Mouse (Mus musculus): ENCODE measurements around the gene Gjc3. TPM values are rescaled to one million over a fixed set of nuclear protein-coding genes. Genes with fewer than 3 reads are reported as not detected.

Gjc3 gene
- total RNA-seq (2014; fragmentation: Nextera tagmentation) = not detected in 2 replicates
- under 0.01 and 0.11 TPM in 2 replicates for total RNA-seq (2017)
- polyA plus RNA-seq (2012) = not detected in 2 replicates

- ATAC-seq (ENCODE audit: extremely low read depth, insufficient number of reproducible peaks, low FRiP score, poor library complexity, severe bottlenecking) (no peak), DNase-seq (ENCODE audit: low spot score) (no peak)
- Histone ChIP-seq H3K36me3 (replicated peaks) (no peaks in the 10 kb centered on the region), H3K9me3 (replicated peaks) (no peaks in the 10 kb centered on the region), H3K4me3 (ENCODE audit: low read depth, low read length) (no peak within 1 kb of the TSS), H3K27me3 (ENCODE audit: insufficient read depth, low read length) (no peaks in the 10 kb centered on the region), H3K4me1 (ENCODE audit: insufficient read depth, low read depth, low read length) (no peaks in the 10 kb centered on the region)
- TF ChIP-seq POLR2AphosphoS5 (IDR thresholded peaks at IDR 0.05; ENCODE audit: insufficient replicate concordance, low read depth, low read length) (no peak), CTCF (IDR thresholded peaks at IDR 0.05; ENCODE audit: low read depth, low read length) (no peak), GATA2 (IDR thresholded peaks at IDR 0.05; ENCODE audit: borderline replicate concordance, low read depth, low read length) (no peak), TAL1 (conservative IDR thresholded peaks at IDR 0.05; ENCODE audit: low read depth, low read length) (no peak), GATA1 (IDR thresholded peaks at IDR 0.05; ENCODE audit: borderline replicate concordance, low read length) (no peak)
These were observed at the start of gene Gjc3 for GRCm38 (mm10) chr5:137962945-137963344. Gjc3 (minus strand) TSS chr5:137963098.

DNA sequence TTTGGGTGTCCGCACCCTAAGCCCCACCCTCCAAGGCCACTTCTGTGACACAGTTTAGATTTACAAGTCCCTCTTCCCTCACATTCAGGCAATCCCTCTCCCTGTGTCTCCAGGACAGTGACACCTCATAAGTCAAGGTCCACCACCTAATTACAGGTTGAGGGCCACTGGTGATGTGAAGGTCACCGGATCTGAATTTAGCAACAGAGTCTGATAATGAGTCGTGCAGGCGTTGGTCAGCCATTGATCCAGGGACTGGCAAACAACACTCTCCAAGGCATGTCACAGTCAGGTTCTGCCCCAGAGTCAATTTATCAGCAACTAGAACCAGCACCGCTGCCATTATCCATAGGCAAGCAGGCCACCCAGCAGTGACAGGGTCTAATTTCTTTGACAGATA, 49.5 kb upstream of the Gjc3 start:
- DNase-seq (ENCODE audit: low spot score) = no peak
- TF ChIP-seq TAL1 (conservative IDR thresholded peaks at IDR 0.05; ENCODE audit: low read depth, low read length) = no peak
- TF ChIP-seq GATA1 (IDR thresholded peaks at IDR 0.05; ENCODE audit: borderline replicate concordance, low read length) = no peak
- no peak for TF ChIP-seq POLR2AphosphoS5 (IDR thresholded peaks at IDR 0.05; ENCODE audit: insufficient replicate concordance, low read depth, low read length)
- TF ChIP-seq CTCF (IDR thresholded peaks at IDR 0.05; ENCODE audit: low read depth, low read length) = no peak
- no peak for TF ChIP-seq GATA2 (IDR thresholded peaks at IDR 0.05; ENCODE audit: borderline replicate concordance, low read depth, low read length)
- no peak for ATAC-seq (ENCODE audit: extremely low read depth, insufficient number of reproducible peaks, low FRiP score, poor library complexity, severe bottlenecking)
- Histone ChIP-seq H3K27me3 (ENCODE audit: insufficient read depth, low read length) (no peaks in the 10 kb centered on the region), H3K9me3 (replicated peaks) (no peaks in the 10 kb centered on the region), H3K4me1 (ENCODE audit: insufficient read depth, low read depth, low read length) (no peaks in the 10 kb centered on the region), H3K36me3 (replicated peaks) (no peaks in the 10 kb centered on the region), H3K4me3 (ENCODE audit: low read depth, low read length) (no peak overlapping the region)

DNA sequence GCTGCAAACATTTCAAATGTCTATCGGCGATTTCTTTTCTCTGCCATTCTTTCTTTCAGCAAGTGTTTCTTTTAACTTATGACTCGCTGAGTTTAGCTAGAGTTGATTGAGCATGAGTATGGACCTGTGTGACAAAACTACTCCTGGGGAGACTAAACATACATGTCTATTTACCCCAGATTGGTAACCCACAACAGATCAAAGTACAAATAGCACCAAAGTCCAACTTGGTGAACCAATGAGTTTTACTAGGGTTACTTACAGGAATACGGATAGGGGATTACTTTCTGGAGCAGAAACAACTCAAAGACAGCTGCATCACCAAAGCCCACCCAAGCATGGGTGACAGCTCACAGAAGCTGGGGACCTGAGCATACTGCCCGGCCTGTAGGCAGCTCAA, 46.5 kb upstream of the Gjc3 start:
- H3K36me3 ChIP-seq (replicated peaks) = no peaks in the 10 kb centered on the region
- DNase-seq (ENCODE audit: low spot score) (no peak), ATAC-seq (ENCODE audit: extremely low read depth, insufficient number of reproducible peaks, low FRiP score, poor library complexity, severe bottlenecking) (no peak)
- H3K4me1 ChIP-seq (ENCODE audit: insufficient read depth, low read depth, low read length) = no peaks in the 10 kb centered on the region
- H3K27me3 ChIP-seq (ENCODE audit: insufficient read depth, low read length) = no peaks in the 10 kb centered on the region
- no peaks in the 10 kb centered on the region for H3K9me3 ChIP-seq (replicated peaks)
- TF ChIP-seq GATA1 (IDR thresholded peaks at IDR 0.05; ENCODE audit: borderline replicate concordance, low read length) (no peak), TAL1 (conservative IDR thresholded peaks at IDR 0.05; ENCODE audit: low read depth, low read length) (no peak), POLR2AphosphoS5 (IDR thresholded peaks at IDR 0.05; ENCODE audit: insufficient replicate concordance, low read depth, low read length) (no peak), GATA2 (IDR thresholded peaks at IDR 0.05; ENCODE audit: borderline replicate concordance, low read depth, low read length) (no peak), CTCF (IDR thresholded peaks at IDR 0.05; ENCODE audit: low read depth, low read length) (no peak)
- H3K4me3 ChIP-seq (ENCODE audit: low read depth, low read length) = no peak overlapping the region

DNA sequence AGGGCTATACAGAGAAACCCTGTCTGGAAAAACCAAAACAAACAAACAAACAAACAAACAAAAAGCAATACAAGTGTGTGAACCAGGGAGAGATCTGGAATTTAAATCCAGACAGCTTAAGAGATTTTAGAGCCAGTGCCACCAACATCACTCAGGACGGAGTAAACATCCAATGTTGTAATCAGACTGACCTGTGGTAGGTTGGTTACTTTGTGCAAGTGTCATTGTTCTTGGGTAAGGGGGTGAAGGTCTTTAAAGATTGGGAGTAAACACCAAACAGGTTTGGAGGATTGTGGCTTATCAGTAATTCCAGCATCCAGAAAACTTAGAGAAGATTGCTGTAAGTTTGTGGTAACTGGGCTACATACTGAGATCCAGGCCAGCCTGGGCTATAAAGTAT, 23.5 kb upstream of the Gjc3 start:
- TF ChIP-seq GATA2 (IDR thresholded peaks at IDR 0.05; ENCODE audit: borderline replicate concordance, low read depth, low read length) (no peak), TAL1 (conservative IDR thresholded peaks at IDR 0.05; ENCODE audit: low read depth, low read length) (no peak), POLR2AphosphoS5 (IDR thresholded peaks at IDR 0.05; ENCODE audit: insufficient replicate concordance, low read depth, low read length) (no peak), GATA1 (IDR thresholded peaks at IDR 0.05; ENCODE audit: borderline replicate concordance, low read length) (no peak), CTCF (IDR thresholded peaks at IDR 0.05; ENCODE audit: low read depth, low read length) (no peak)
- DNase-seq (ENCODE audit: low spot score) = no peak
- ATAC-seq (ENCODE audit: extremely low read depth, insufficient number of reproducible peaks, low FRiP score, poor library complexity, severe bottlenecking) = no peak
- no peaks in the 10 kb centered on the region for H3K36me3 ChIP-seq (replicated peaks)
- H3K27me3 ChIP-seq (ENCODE audit: insufficient read depth, low read length) = no peaks in the 10 kb centered on the region
- H3K4me3 ChIP-seq (ENCODE audit: low read depth, low read length) = no peak overlapping the region
- no peaks in the 10 kb centered on the region for H3K4me1 ChIP-seq (ENCODE audit: insufficient read depth, low read depth, low read length)
- H3K9me3 ChIP-seq (replicated peaks) = no peaks in the 10 kb centered on the region

- Histone ChIP-seq H3K27me3 (ENCODE audit: insufficient read depth, low read length) (no peaks in the 10 kb centered on the region), H3K4me3 (ENCODE audit: low read depth, low read length) (no peak within 1 kb of the TSS), H3K36me3 (replicated peaks) (no peaks in the 10 kb centered on the region), H3K9me3 (replicated peaks) (no peaks in the 10 kb centered on the region), H3K4me1 (ENCODE audit: insufficient read depth, low read depth, low read length) (no peaks in the 10 kb centered on the region)
- ATAC-seq (ENCODE audit: extremely low read depth, insufficient number of reproducible peaks, low FRiP score, poor library complexity, severe bottlenecking) = no peak
- no peak for DNase-seq (ENCODE audit: low spot score)
- TF ChIP-seq GATA1 (IDR thresholded peaks at IDR 0.05; ENCODE audit: borderline replicate concordance, low read length) = no peak
These were observed 18.4 kb upstream of the Gjc3 start, which contains the start of gene Azgp1 for GRCm38 (mm10) chr5:137981300-137981699. Azgp1 (plus strand) TSS chr5:137981520.

- Histone ChIP-seq H3K27me3 (ENCODE audit: insufficient read depth, low read length) (no peaks in the 10 kb centered on the region), H3K36me3 (replicated peaks) (no peaks in the 10 kb centered on the region), H3K4me3 (ENCODE audit: low read depth, low read length) (no peak overlapping the region), H3K4me1 (ENCODE audit: insufficient read depth, low read depth, low read length) (no peaks in the 10 kb centered on the region), H3K9me3 (replicated peaks) (no peaks in the 10 kb centered on the region)
- ATAC-seq (ENCODE audit: extremely low read depth, insufficient number of reproducible peaks, low FRiP score, poor library complexity, severe bottlenecking) (no peak), DNase-seq (ENCODE audit: low spot score) (no peak)
- TF ChIP-seq GATA2 (IDR thresholded peaks at IDR 0.05; ENCODE audit: borderline replicate concordance, low read depth, low read length) = no peak
- TF ChIP-seq POLR2AphosphoS5 (IDR thresholded peaks at IDR 0.05; ENCODE audit: insufficient replicate concordance, low read depth, low read length) = no peak
- no peak for TF ChIP-seq GATA1 (IDR thresholded peaks at IDR 0.05; ENCODE audit: borderline replicate concordance, low read length)
- no peak for TF ChIP-seq TAL1 (conservative IDR thresholded peaks at IDR 0.05; ENCODE audit: low read depth, low read length)
- TF ChIP-seq CTCF (IDR thresholded peaks at IDR 0.05; ENCODE audit: low read depth, low read length) = no peak
These were observed 16.2 kb upstream of the Gjc3 start for GRCm38 (mm10) chr5:137979081-137979480.

DNA sequence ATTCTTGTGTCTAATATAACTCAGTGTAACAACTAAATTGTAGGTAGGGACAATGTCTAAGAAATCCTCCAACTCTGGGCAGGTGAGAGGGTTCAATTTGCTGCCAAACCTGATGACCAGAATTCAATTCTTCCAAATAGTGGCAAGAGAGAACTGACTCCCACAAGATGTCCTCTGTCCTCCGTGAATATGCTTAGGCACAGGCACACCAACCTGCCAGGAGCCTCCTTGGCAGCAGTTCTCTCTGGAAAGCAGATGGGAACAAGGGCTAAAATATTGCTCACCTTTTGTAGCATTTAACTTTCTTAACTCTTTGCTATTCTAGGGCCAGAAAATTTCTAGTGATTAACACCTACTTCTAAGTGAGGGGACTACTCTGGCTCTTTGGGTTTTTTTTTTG, 14.4 kb upstream of the Gjc3 start:
- Histone ChIP-seq H3K4me3 (ENCODE audit: low read depth, low read length) (no peak overlapping the region), H3K9me3 (replicated peaks) (no peaks in the 10 kb centered on the region), H3K4me1 (ENCODE audit: insufficient read depth, low read depth, low read length) (no peaks in the 10 kb centered on the region), H3K36me3 (replicated peaks) (no peaks in the 10 kb centered on the region), H3K27me3 (ENCODE audit: insufficient read depth, low read length) (no peaks in the 10 kb centered on the region)
- TF ChIP-seq CTCF (IDR thresholded peaks at IDR 0.05; ENCODE audit: low read depth, low read length) = no peak
- TF ChIP-seq GATA2 (IDR thresholded peaks at IDR 0.05; ENCODE audit: borderline replicate concordance, low read depth, low read length) = no peak
- no peak for TF ChIP-seq GATA1 (IDR thresholded peaks at IDR 0.05; ENCODE audit: borderline replicate concordance, low read length)
- TF ChIP-seq POLR2AphosphoS5 (IDR thresholded peaks at IDR 0.05; ENCODE audit: insufficient replicate concordance, low read depth, low read length) = no peak
- no peak for TF ChIP-seq TAL1 (conservative IDR thresholded peaks at IDR 0.05; ENCODE audit: low read depth, low read length)
- ATAC-seq (ENCODE audit: extremely low read depth, insufficient number of reproducible peaks, low FRiP score, poor library complexity, severe bottlenecking) (no peak), DNase-seq (ENCODE audit: low spot score) (no peak)
